Mouse (Mus musculus): Measurements from ENCODE around the gene Sncb.
A peak's percentile ranks its signal among the peaks of the same experiment; 100 is the strongest.

Gene Sncb

GRCm38 (mm10) chr13:54766192-54766768, at the start of gene Sncb:
Gene Sncb, minus strand, starts transcription at chr13:54766595.
- DNase-seq: peak; percentile 23

- no peak for DNase-seq
These were observed 47.0 kb upstream of the Sncb start for GRCm38 (mm10) chr13:54813381-54813780.

- DNase-seq: no peak
These were observed 45.1 kb upstream of the Sncb start for GRCm38 (mm10) chr13:54811476-54811875.

- no peak for DNase-seq
These were observed 41.7 kb upstream of the Sncb start for GRCm38 (mm10) chr13:54808067-54808466.

- no peak for DNase-seq
These were observed 40.1 kb upstream of the Sncb start for GRCm38 (mm10) chr13:54806434-54806976.

GRCm38 (mm10) chr13:54805134-54805838, 38.9 kb upstream of the Sncb start:
- no peak for DNase-seq

- no peak for DNase-seq
These were observed 36.6 kb upstream of the Sncb start for GRCm38 (mm10) chr13:54803010-54803409.

GRCm38 (mm10) chr13:54800206-54800605, 33.8 kb upstream of the Sncb start:
- peak; percentile 26 for DNase-seq

- DNase-seq: peak; percentile 74
These were observed 33.3 kb upstream of the Sncb start for GRCm38 (mm10) chr13:54799701-54800100.

GRCm38 (mm10) chr13:54798740-54799139, 32.3 kb upstream of the Sncb start:
- no peak for DNase-seq

GRCm38 (mm10) chr13:54797861-54798643, 31.7 kb upstream of the Sncb start:
- DNase-seq: no peak

GRCm38 (mm10) chr13:54797356-54797755, 31.0 kb upstream of the Sncb start:
- DNase-seq: peak; percentile 57

- DNase-seq: no peak
These were observed 28.4 kb upstream of the Sncb start for GRCm38 (mm10) chr13:54794843-54795242.

GRCm38 (mm10) chr13:54794002-54794577, 27.7 kb upstream of the Sncb start:
- no peak for DNase-seq

GRCm38 (mm10) chr13:54792259-54793230, 26.1 kb upstream of the Sncb start:
- no peak for DNase-seq

GRCm38 (mm10) chr13:54789561-54790397, 23.4 kb upstream of the Sncb start:
- peak; percentile 31 for DNase-seq

- DNase-seq: peak; percentile 99
These were observed 22.6 kb upstream of the Sncb start, which contains the start of gene Tspan17 for GRCm38 (mm10) chr13:54788740-54789560. Gene Tspan17, plus strand, starts transcription at chr13:54789377.

GRCm38 (mm10) chr13:54787591-54787990, 21.2 kb upstream of the Sncb start:
- DNase-seq: peak; percentile 57

- DNase-seq: no peak
These were observed 17.3 kb upstream of the Sncb start, which contains the start of gene Eif4e1b for GRCm38 (mm10) chr13:54783698-54784097. Gene Eif4e1b, plus strand, starts transcription at chr13:54783998.

GRCm38 (mm10) chr13:54783235-54783634, 16.8 kb upstream of the Sncb start:
- no peak for DNase-seq
